Mouse (Mus musculus): ENCODE data around the gene Pid1. TPM values are rescaled to one million over a fixed set of nuclear protein-coding genes. Genes with fewer than 3 reads are reported as not detected.

Pid1 gene
- total and polyA plus RNA-seq, 2 experiments from 2014 or later = 48.6 to 57.8 TPM

DNA sequence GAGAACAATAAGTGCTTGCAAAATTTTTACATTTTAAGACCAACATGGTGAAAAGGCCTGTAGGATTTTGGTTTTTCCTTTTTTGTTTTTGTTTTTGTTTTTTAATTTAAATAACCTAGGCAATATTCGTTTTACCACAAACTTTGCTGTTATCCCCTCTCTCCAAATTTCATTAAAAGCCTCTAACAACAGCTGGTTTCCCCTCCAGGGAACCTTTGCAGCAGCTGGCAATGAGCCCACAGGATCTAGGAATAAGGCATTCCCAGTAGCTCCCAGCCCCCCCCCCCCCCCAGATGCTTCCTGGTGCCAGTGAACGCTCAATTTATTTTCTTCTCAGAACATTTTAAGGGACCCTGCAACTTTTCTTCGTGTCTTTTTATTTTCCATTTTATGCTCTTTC is 38.7 kb downstream of the Pid1 start:
- 30% methylated on average over 3 of the region's 3 CpGs for WGBS
- H3K27ac ChIP-seq (ENCODE audit: low read depth, low read length) = no peak overlapping the region
- H3K27me3 ChIP-seq (ENCODE audit: insufficient read depth, low read length) = no peaks in the 10 kb centered on the region
- H3K9me3 ChIP-seq (ENCODE audit: low read length) = no peaks in the 10 kb centered on the region
- DNase-seq = no peak
- no peak for ATAC-seq
- H3K9ac ChIP-seq = no peak overlapping the region
- TF ChIP-seq CTCF (IDR thresholded peaks at IDR 0.05; ENCODE audit: low read depth) = no peak
- H3K4me2 ChIP-seq (ENCODE audit: low read depth) = no peak overlapping the region
- no peak overlapping the region for H3K4me3 ChIP-seq (ENCODE audit: low read depth, low read length)
- H3K36me3 ChIP-seq (ENCODE audit: insufficient read depth) = no peaks in the 10 kb centered on the region
- H3K4me1 ChIP-seq (ENCODE audit: insufficient read depth) = no peaks in the 10 kb centered on the region

DNA sequence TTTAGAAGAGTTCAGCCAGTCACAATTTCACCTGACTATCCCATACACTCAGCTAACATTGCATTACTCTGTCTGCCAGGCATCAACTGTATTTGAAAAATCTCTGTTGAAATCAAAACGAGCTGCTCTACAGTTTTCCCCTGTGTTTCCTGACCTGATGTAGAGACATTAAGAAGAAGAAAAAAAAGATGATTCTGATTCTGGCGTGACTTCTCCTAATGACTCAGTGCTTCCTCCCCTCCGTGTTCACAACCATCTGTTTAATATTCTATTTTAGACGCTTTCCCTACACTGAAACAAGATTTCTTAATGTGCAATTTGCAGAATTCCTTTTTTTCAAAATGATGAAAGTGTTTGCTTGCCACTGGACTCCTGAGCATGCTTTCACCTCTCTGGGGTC is 42.7 kb downstream of the Pid1 start:
- no peaks in the 10 kb centered on the region for H3K9me3 ChIP-seq (ENCODE audit: low read length)
- no peaks in the 10 kb centered on the region for H3K36me3 ChIP-seq (ENCODE audit: insufficient read depth)
- peak; percentile 10 for DNase-seq
- TF ChIP-seq CTCF (IDR thresholded peaks at IDR 0.05; ENCODE audit: low read depth) = no peak
- no peak overlapping the region for H3K4me3 ChIP-seq (ENCODE audit: low read depth, low read length)
- no peak overlapping the region for H3K27ac ChIP-seq (ENCODE audit: low read depth, low read length)
- no peaks in the 10 kb centered on the region for H3K4me1 ChIP-seq (ENCODE audit: insufficient read depth)
- H3K9ac ChIP-seq = no peak overlapping the region
- 61% methylated on average over 4 of the region's 4 CpGs for WGBS
- no peaks in the 10 kb centered on the region for H3K27me3 ChIP-seq (ENCODE audit: insufficient read depth, low read length)
- ATAC-seq = peak; percentile 23; the same call in 1 of the 2 replicates
- H3K4me2 ChIP-seq (ENCODE audit: low read depth) = no peak overlapping the region

DNA sequence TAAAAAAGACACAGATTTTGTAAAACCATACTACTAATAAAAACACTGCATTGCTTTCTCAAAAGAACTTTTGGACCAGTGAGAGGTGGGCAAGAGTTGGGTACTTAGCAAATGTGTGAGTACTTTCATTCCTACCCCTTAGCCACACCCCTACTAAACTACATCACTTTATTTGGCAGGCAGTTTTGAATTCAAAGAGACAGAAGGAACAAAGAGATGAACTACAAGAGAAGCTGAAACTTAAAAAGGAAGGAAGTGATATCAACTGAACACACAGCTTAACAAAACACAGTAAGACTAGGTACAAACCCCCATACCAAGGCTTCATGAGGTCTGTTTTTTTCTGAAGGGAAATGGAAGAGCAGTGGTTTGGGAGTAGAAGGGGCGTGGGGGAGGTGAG is 45.4 kb downstream of the Pid1 start:
- DNase-seq (no peak), ATAC-seq (no peak)
- H3K4me3 ChIP-seq (ENCODE audit: low read depth, low read length) = no peak overlapping the region
- H3K4me2 ChIP-seq (ENCODE audit: low read depth) = no peak overlapping the region
- H3K9ac ChIP-seq = no peak overlapping the region
- H3K27me3 ChIP-seq (ENCODE audit: insufficient read depth, low read length) = no peaks in the 10 kb centered on the region
- H3K4me1 ChIP-seq (ENCODE audit: insufficient read depth) = no peaks in the 10 kb centered on the region
- H3K9me3 ChIP-seq (ENCODE audit: low read length) = no peaks in the 10 kb centered on the region
- no peak overlapping the region for H3K27ac ChIP-seq (ENCODE audit: low read depth, low read length)
- no peaks in the 10 kb centered on the region for H3K36me3 ChIP-seq (ENCODE audit: insufficient read depth)
- no peak for TF ChIP-seq CTCF (IDR thresholded peaks at IDR 0.05; ENCODE audit: low read depth)
- 85% methylated on average over 1 of the region's 1 CpGs for WGBS

DNA sequence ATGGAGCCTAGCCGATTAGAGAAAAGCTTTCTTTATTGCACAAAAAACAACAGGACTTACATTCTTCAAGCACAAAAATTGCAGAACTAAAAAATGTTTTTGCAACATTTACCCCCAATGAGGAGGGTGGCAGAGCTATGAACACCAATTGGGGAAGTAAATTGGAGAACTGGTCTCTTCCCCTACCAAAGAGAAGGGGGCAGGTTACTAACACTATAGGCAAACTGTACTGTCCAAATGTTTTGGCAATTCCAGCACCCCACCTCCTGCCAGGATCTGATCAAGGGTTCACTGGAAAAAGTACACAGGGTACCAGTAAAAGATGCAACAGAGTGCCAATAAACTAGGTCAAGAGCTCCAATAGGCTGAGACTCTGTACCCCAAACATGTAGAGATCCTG is 46.2 kb downstream of the Pid1 start:
- Histone ChIP-seq H3K27me3 (ENCODE audit: insufficient read depth, low read length) (no peaks in the 10 kb centered on the region), H3K9me3 (ENCODE audit: low read length) (no peaks in the 10 kb centered on the region), H3K4me2 (ENCODE audit: low read depth) (no peak overlapping the region), H3K4me3 (ENCODE audit: low read depth, low read length) (no peak overlapping the region), H3K36me3 (ENCODE audit: insufficient read depth) (no peaks in the 10 kb centered on the region), H3K4me1 (ENCODE audit: insufficient read depth) (no peaks in the 10 kb centered on the region), H3K27ac (ENCODE audit: low read depth, low read length) (no peak overlapping the region), H3K9ac (no peak overlapping the region)
- ATAC-seq (no peak), DNase-seq (no peak)
- 95% methylated on average over 1 of the region's 1 CpGs for WGBS
- TF ChIP-seq CTCF (IDR thresholded peaks at IDR 0.05; ENCODE audit: low read depth) = no peak

DNA sequence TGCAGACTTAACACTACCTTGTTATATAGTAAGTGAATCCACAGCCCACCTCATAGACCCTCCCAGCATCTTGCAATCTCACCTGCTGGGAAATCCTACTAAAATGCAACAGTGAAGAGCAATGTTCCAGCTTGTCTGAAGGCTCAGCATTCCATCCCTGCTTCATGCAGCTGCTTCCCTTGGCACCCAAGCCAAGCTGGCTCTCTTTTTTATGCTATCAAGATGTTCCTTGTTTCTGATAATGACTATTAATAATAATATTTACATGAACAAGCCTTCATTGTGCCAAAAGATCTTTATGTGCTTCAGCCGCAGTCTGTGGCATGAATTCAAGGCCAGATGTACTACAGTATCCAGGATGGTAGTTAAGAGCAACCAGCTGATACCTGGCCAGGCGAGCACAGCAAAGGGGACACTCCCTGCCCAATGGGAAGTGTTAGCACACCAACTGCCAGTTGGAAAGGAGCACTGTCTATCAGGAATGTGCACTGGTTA is 54.0 kb downstream of the Pid1 start:
- DNase-seq (peak; percentile 26), ATAC-seq (no peak)
- Histone ChIP-seq H3K9me3 (ENCODE audit: low read length) (no peaks in the 10 kb centered on the region), H3K27ac (ENCODE audit: low read depth, low read length) (no peak overlapping the region), H3K9ac (no peak overlapping the region), H3K4me2 (ENCODE audit: low read depth) (no peak overlapping the region), H3K27me3 (ENCODE audit: insufficient read depth, low read length) (no peaks in the 10 kb centered on the region), H3K4me1 (ENCODE audit: insufficient read depth) (no peaks in the 10 kb centered on the region), H3K36me3 (ENCODE audit: insufficient read depth) (no peaks in the 10 kb centered on the region), H3K4me3 (ENCODE audit: low read depth, low read length) (no peak overlapping the region)
- TF ChIP-seq CTCF (IDR thresholded peaks at IDR 0.05; ENCODE audit: low read depth) = no peak
- WGBS = 64% methylated on average over 2 of the region's 2 CpGs

DNA sequence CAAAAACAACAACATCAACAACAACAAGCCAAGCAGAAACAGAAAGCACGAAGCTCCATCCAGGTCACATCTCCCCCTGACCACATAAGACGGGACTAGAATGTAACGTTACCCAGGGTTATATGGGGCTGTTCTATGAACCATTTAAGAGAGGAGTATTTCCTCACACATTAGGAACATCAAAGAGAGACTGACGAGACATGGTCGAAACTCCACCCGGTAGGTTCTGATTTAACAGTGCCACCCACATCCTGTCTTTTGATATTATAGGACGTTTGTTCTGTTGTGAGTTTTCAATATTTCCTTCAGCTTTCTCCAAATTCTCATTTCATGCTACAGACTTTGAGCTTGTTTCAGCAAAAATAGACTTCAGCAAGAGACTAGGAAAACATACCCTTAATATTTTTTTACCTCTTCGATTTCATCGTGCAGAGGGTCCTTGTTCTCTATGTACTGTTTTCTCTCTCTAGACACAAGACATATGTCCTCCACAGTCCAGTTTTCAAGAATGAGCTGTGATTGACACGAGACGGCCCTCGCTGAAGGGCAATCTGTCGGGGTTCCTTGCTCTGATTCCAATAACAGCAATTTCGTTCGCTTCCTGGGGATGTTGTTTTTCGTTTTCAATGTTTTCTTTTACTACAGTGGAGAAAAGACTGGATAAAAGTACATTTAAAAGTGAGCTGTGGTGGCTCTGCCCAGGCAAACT is 58.1 kb downstream of the Pid1 start:
- Histone ChIP-seq H3K9me3 (ENCODE audit: low read length) (no peaks in the 10 kb centered on the region), H3K4me2 (ENCODE audit: low read depth) (no peak overlapping the region), H3K4me3 (ENCODE audit: low read depth, low read length) (no peak overlapping the region), H3K4me1 (ENCODE audit: insufficient read depth) (no peaks in the 10 kb centered on the region), H3K9ac (no peak overlapping the region), H3K27ac (ENCODE audit: low read depth, low read length) (no peak overlapping the region), H3K27me3 (ENCODE audit: insufficient read depth, low read length) (no peaks in the 10 kb centered on the region), H3K36me3 (ENCODE audit: insufficient read depth) (no peaks in the 10 kb centered on the region)
- DNase-seq (no peak), ATAC-seq (no peak)
- no peak for TF ChIP-seq CTCF (IDR thresholded peaks at IDR 0.05; ENCODE audit: low read depth)
- WGBS = 82% methylated on average over 16 of the region's 16 CpGs

DNA sequence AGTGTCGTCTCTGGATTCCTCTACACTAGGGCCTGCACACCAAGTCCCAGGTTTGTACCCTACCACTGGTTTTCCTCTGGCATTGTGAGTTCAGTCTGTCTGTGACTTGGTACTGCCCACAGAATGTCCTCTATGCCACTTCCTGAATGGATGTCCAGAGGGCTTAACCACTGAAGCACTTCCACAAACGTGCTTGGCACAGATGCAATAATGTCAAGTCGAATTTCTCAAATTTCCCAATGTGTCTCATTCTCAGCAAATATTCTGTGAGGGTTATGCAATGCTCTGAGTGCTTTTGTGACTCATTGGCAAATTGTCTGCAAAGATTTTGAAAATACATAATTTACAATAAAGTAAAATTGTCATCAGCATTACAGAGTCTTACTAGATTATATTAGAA is 61.2 kb downstream of the Pid1 start:
- ATAC-seq = no peak
- 76% methylated on average over 3 of the region's 3 CpGs for WGBS
- DNase-seq = no peak
- no peaks in the 10 kb centered on the region for H3K27me3 ChIP-seq (ENCODE audit: insufficient read depth, low read length)
- no peak overlapping the region for H3K9ac ChIP-seq
- H3K4me2 ChIP-seq (ENCODE audit: low read depth) = no peak overlapping the region
- no peak overlapping the region for H3K4me3 ChIP-seq (ENCODE audit: low read depth, low read length)
- no peaks in the 10 kb centered on the region for H3K9me3 ChIP-seq (ENCODE audit: low read length)
- H3K27ac ChIP-seq (ENCODE audit: low read depth, low read length) = no peak overlapping the region
- no peak for TF ChIP-seq CTCF (IDR thresholded peaks at IDR 0.05; ENCODE audit: low read depth)
- H3K4me1 ChIP-seq (ENCODE audit: insufficient read depth) = no peaks in the 10 kb centered on the region
- H3K36me3 ChIP-seq (ENCODE audit: insufficient read depth) = no peaks in the 10 kb centered on the region

All from forebrain, postnatal 0 days (tissue).